Mouse (Mus musculus): Measurements from ENCODE around the gene Fam186b.

The Fam186b gene

DNA sequence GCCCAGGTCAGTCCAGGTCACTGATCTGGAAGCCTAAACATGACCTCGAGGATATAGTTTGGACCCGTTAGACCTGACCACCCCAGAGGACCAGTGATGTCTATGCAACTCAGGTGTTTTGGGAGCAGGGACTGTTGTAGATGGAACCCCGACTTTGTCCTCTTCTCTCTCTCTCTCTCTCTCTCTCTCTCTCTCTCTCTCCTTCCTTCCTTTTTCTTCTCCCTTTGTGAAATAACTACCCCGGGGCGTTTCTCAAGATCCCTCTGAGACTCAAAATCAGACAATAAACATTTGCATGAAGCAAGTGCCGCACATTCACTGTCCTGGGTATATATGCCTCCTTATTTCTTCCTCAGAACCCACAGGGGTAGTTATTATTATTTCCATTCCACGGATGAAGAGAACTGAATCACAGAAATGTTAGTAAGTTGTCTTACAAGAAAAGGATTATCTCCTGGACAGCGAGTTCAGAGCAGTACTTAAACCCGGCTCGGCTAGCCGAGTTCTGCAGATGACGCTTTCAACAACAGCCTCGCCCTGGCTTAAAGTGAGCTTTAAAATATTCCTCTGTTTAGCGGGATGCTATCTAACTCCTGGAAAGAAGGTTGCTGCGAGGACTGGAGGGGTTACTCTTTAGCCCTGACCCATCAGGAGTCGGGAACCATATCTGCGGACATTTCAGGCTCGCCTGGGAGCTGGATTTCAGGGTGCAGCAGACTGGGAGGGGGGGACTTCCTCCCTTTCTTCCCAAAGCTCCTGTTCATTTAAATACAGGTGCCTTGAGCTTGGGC is 72.7 kb downstream of the Fam186b start:
- no peak for DNase-seq

DNA sequence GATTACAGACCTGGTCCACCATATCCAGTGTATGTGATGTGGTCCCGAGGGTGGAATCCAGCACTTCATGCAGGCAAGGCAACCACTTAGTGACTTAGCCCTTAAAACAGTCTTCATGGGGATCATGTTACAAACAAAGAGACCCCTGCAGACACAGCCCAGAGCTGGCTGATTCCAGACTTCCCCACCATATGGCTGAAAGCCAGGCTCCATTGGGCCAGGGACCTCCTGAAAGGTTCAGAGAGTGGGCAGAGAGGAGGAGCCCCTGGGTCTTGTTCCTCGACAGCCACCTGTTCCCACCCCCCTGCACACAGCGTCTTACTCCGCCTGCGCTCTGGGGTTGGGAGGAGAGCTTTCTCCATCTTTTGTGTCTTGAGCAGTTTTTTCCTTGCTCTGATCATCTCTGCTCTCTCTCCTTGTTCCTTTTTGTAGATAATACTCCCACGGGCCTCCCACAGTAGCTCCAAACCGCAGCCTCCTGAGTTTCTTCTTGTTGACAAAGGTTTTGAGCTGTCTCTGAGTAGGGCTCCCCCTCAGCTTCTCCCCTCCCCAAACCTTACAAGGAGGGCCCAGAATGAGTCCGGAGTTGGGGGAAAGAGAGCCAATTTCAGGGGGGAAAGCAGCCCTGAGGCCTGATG is 74.3 kb downstream of the Fam186b start:
- DNase-seq: no peak

All from cerebellum, postnatal 25 days (tissue).